Mouse (Mus musculus) embryonic facial prominence, embryonic 10.5 days (tissue): Measurements from ENCODE around the gene Cryga. TPM values are rescaled to one million over a fixed set of nuclear protein-coding genes. Genes with fewer than 3 reads are reported as not detected.
"Not testable (repeated sequence)": the region's sequence is repeated elsewhere in the genome, so short reads cannot be mapped to it uniquely, and the experiment has no call there.

ENCODE experiments used
- DNase-seq: peaks from one replicate; pipeline ENCODE4 v3.0.0-alpha.2; 2017; ENCODE audit warnings: low spot score
- H3K27ac ChIP-seq: fragments of 300-500 bp; sonication (generic); replicated peaks from 2 replicates; pipeline ENCODE4 v1.5.1; 2016; ENCODE audit warnings: mild to moderate bottlenecking
- H3K27me3 ChIP-seq: fragments of 300-500 bp; sonication (generic); replicated peaks from 2 replicates; pipeline ENCODE4 v1.6.1; 2016; ENCODE audit warnings: low read depth, mild to moderate bottlenecking; ENCODE audit not compliant: poor library complexity, severe bottlenecking
- H3K36me3 ChIP-seq: fragments of 300-500 bp; sonication (generic); replicated peaks from 2 replicates; pipeline ENCODE4 v1.6.1; 2016; ENCODE audit warnings: mild to moderate bottlenecking, moderate library complexity
- H3K4me1 ChIP-seq: fragments of 300-500 bp; sonication (generic); 2 replicates; pipeline ENCODE4 v1.6.1; 2016
- H3K4me3 ChIP-seq: fragments of 300-500 bp; sonication (generic); 2 replicates; pipeline ENCODE4 v1.5.1; 2016; ENCODE audit warnings: mild to moderate bottlenecking, moderate library complexity
- H3K9me3 ChIP-seq: fragments of 300-500 bp; sonication (generic); 2 replicates; pipeline ENCODE4 v1.6.1; 2016; ENCODE audit warnings: mild to moderate bottlenecking
- WGBS: fragments of 180-500 bp; shearing (Covaris S2); methylation state at CpG from one replicate; pipeline ENCODE4 v1.1.7; 2016; 5-methylcytosine and 5-hydroxymethylcytosine counted together
- polyA plus RNA-seq: library from polyadenylated mRNA; unstranded; fragments of >200 nt; fragmentation: Nextera tagmentation; extraction: Ambion mirVana; gene quantifications from 2 replicates; pipeline ENCODE4 v1.2.1, GENCODE M21; 2016

Gene Cryga
- polyA plus RNA-seq, 1 experiment from 2014 or later, result not detected

DNA sequence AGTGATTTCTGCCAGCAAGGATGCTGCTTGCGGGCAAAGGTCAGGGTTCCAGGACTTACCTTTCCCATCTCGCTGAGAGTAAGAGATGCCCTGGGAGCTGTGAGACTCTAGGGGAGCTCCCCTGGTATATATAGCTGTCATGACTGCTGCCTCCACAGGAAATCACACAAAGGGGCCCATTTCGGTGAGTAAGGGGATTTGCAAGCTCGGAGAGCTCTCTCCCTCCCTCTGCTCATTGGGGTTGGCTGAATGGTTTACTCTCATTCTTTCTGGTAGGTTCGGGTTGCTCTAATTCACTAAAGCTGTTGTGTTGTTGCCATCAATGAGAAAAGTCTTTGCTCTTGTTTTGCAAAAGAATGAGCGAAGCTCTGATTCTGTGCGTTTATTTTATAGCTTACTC, 21.0 kb downstream of the Cryga start, which contains the start of gene Crygb:
Gene Crygb, minus strand, starts transcription at position 101 of the 400 bp plus-strand sequence.
- Histone ChIP-seq H3K9me3 (no peaks in the 10 kb centered on the region), H3K27me3 (no peaks in the 10 kb centered on the region), H3K36me3 (no peaks in the 10 kb centered on the region), H3K27ac (no peak within 1 kb of the TSS), H3K4me3 (no peak within 1 kb of the TSS), H3K4me1 (peaks cover 5% of the 10 kb centered on the region)
- WGBS, result 30% methylated on average over 7 of the region's 7 CpGs
- DNase-seq, result no peak

DNA sequence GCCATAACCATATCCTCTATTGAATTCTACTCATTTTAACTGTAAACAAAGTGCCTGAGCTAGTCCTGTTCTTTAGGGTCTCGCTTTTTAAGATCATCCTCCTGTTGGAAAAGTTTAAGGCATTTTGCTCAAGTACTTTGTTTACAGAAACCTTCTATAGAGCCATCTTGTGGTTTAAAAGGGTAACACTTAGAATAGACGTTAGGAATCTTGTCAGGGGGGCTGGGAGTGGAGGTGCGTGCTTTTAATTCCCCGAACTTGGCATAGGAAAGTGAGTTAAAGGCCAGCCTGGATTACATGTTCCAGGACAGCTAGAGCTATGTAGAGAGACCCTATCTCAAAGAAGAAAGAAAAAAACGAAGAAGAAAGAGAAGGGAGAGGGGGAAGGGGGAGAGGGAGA, 27.6 kb downstream of the Cryga start:
- no peaks in the 10 kb centered on the region for H3K9me3 ChIP-seq
- DNase-seq, result no peak
- no peak overlapping the region for H3K27ac ChIP-seq
- H3K36me3 ChIP-seq, result no peaks in the 10 kb centered on the region
- H3K4me1 ChIP-seq, result 0 out of 2 replicates have a peak, but pooled peaks cover 3% of the 10 kb centered on the region
- H3K27me3 ChIP-seq, result no peaks in the 10 kb centered on the region
- WGBS, result 21% methylated on average over 5 of the region's 5 CpGs
- H3K4me3 ChIP-seq, result no peak overlapping the region

- Histone ChIP-seq H3K27ac (no peak within 1 kb of the TSS), H3K36me3 (no peaks in the 10 kb centered on the region), H3K4me1 (0 out of 2 replicates have a peak, but pooled peaks cover 3% of the 10 kb centered on the region), H3K27me3 (no peaks in the 10 kb centered on the region), H3K4me3 (no peak within 1 kb of the TSS), H3K9me3 (no peaks in the 10 kb centered on the region)
- DNase-seq, result no peak
- WGBS, result 62% methylated on average over 6 of the region's 6 CpGs
Measured at GRCm38 (mm10) chr1:65073589-65073988, 29.6 kb downstream of the Cryga start, which contains the start of gene Crygc. Gene Crygc, minus strand, starts transcription at chr1:65073689.

DNA sequence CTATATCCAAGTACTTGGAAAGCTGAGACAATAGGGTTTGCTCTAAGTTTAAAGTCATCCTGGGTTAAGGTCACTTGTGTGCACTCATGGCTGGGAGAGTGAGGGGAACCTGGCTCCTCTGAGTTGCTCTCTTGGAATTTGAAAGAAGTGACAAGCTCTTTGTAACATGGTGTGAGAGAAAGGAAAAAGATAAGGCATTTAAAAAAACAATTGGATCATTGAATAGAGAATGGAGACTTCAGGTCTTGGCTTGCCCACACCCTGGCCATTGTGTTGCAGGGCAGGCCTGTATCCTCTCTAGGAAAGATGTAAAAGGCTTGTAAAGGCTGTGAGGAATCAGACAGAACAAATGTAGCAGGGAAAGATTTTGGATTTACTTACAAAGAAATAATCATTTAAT, 35.3 kb downstream of the Cryga start:
- H3K36me3 ChIP-seq, result no peaks in the 10 kb centered on the region
- no peaks in the 10 kb centered on the region for H3K4me1 ChIP-seq
- no peak overlapping the region for H3K27ac ChIP-seq
- no peak for DNase-seq
- no peaks in the 10 kb centered on the region for H3K27me3 ChIP-seq
- no peaks in the 10 kb centered on the region for H3K9me3 ChIP-seq
- no peak overlapping the region for H3K4me3 ChIP-seq

- no peaks in the 10 kb centered on the region for H3K27me3 ChIP-seq
- H3K9me3 ChIP-seq, result no peaks in the 10 kb centered on the region
- no peak for DNase-seq
- 86% methylated on average over 15 of the region's 15 CpGs for WGBS
- H3K4me3 ChIP-seq, result no peak overlapping the region
- H3K4me1 ChIP-seq, result no peaks in the 10 kb centered on the region
- H3K36me3 ChIP-seq, result no peaks in the 10 kb centered on the region
- H3K27ac ChIP-seq, result no peak overlapping the region
Measured at GRCm38 (mm10) chr1:65064201-65064600, 39.0 kb downstream of the Cryga start.

DNA sequence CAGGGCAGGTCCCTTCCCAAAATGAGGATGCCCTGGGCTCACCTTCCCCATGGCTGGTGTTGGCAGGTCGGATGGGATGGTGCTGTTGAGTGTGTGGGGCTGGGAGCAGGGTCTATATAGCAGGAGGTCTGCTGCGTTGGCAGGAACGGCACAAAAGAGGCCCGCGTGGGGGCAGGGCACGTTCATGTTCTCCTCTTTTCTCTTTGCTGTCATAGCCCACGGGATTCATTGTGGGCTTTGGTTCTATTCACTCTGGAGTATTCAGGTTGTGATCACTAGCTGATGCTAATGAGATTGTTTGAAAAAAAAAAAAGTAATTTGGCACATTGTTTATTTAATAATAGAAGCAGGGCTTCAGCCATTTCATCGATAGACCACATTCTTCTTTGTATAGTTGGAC, 39.8 kb downstream of the Cryga start, which contains the start of gene Crygd:
Gene Crygd, minus strand, starts transcription at position 101 of the 400 bp plus-strand sequence.
- Histone ChIP-seq H3K27me3 (no peaks in the 10 kb centered on the region), H3K4me1 (no peaks in the 10 kb centered on the region), H3K9me3 (no peaks in the 10 kb centered on the region), H3K27ac (no peak within 1 kb of the TSS), H3K36me3 (no peaks in the 10 kb centered on the region), H3K4me3 (no peak within 1 kb of the TSS)
- WGBS, result 83% methylated on average over 8 of the region's 8 CpGs
- DNase-seq, result no peak

- Histone ChIP-seq H3K9me3 (0 out of 2 replicates have a peak, but pooled peaks cover 2% of the 10 kb centered on the region), H3K27ac (no peak overlapping the region), H3K4me3 (no peak overlapping the region), H3K27me3 (no peaks in the 10 kb centered on the region; the same call in 1 of the 2 replicates), H3K36me3 (no peaks in the 10 kb centered on the region), H3K4me1 (peaks cover 15% of the 10 kb centered on the region)
- 29% methylated on average over 2 of the region's 2 CpGs for WGBS
- no peak for DNase-seq
Measured at GRCm38 (mm10) chr1:65052140-65052539, 51.0 kb downstream of the Cryga start.

DNA sequence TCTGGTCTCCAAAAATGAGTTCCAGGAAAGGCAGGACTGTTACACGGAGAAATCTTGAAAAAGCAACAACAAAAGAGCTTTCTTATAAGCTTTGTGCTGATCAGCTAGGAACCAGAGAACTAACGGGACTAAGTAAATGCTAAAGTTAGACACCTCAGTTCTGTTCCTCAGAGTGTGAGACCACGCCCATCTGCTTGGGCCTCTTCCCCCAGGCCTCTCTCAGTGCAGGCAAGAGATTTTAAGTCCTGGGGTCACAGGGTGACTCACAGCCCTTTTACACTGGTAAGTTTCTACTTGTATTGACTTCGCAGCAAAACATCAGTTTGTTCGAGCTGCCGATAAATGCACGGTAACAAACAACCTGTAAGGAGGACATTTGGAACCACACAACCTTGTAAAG, 51.5 kb downstream of the Cryga start:
- peaks cover 15% of the 10 kb centered on the region for H3K4me1 ChIP-seq
- WGBS, result 57% methylated on average over 7 of the region's 7 CpGs
- H3K9me3 ChIP-seq, result 0 out of 2 replicates have a peak, but pooled peaks cover 2% of the 10 kb centered on the region
- H3K36me3 ChIP-seq, result no peaks in the 10 kb centered on the region
- H3K27me3 ChIP-seq, result no peaks in the 10 kb centered on the region; the same call in 1 of the 2 replicates
- no peak overlapping the region for H3K27ac ChIP-seq
- no peak overlapping the region for H3K4me3 ChIP-seq
- DNase-seq, result no peak

DNA sequence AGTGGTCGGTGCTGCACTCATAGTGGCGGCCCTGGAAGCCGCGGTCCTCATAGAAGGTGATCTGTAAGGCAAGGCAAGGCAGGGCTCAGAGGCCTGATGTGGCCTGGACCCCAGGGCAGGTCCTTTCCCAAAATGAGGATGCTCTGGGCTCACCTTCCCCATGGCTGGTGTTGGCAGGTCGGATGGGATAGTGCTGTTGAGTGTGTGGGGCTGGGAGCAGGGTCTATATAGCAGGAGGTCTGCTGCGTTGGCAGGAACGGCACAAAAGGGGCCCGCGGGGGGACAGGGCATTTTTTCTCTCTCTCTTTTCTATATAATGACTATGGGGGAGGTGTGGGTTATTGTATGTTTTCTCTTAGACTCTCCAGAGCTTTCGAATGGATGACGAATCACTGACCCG, 52.2 kb downstream of the Cryga start, which contains the start of gene Cryge:
Gene Cryge, minus strand, starts transcription at position 198 of the 400 bp plus-strand sequence.
- not testable (repeated sequence) for DNase-seq, H3K9me3 ChIP-seq, H3K27me3 ChIP-seq, H3K36me3 ChIP-seq, H3K4me3 ChIP-seq, H3K27ac ChIP-seq
- WGBS, result 70% methylated on average over 12 of the region's 12 CpGs
- peaks cover 15% of the 10 kb centered on the region for H3K4me1 ChIP-seq

Other genes with a start within 250 kb of the Cryga start
- 9.2 TPM in 2 replicates for gene Plekhm3, start 146.5 kb downstream of the Cryga start, polyA plus RNA-seq
- 0.40 and 0.65 TPM in 2 replicates for gene Akr1cl, start 70.6 kb downstream of the Cryga start, polyA plus RNA-seq
- 0.50 and 0.93 TPM in 2 replicates for gene Cryge, start 52.2 kb downstream of the Cryga start, polyA plus RNA-seq
- gene Crygd, start 39.9 kb downstream of the Cryga start, polyA plus RNA-seq, result not detected in 2 replicates
- not detected in 2 replicates for gene Crygc, start 29.7 kb downstream of the Cryga start, polyA plus RNA-seq
- gene Crygb, start 21.1 kb downstream of the Cryga start, polyA plus RNA-seq, result not detected in 2 replicates
- gene Gm28845, start 16.2 kb upstream of the Cryga start, polyA plus RNA-seq, result not detected in 2 replicates
- gene D630023F18Rik, start 19.8 kb upstream of the Cryga start, polyA plus RNA-seq, result 0.50 and 0.56 TPM in 2 replicates
- gene Idh1, start 83.1 kb upstream of the Cryga start, polyA plus RNA-seq, result 228 and 231 TPM in 2 replicates
- 13.5 and 13.7 TPM in 2 replicates for gene Pikfyve, start 83.3 kb upstream of the Cryga start, polyA plus RNA-seq
- gene Pth2r, start 178.7 kb upstream of the Cryga start, polyA plus RNA-seq, result 0.10 and 0.25 TPM in 2 replicates